Mouse (Mus musculus) hindbrain, embryonic 16.5 days (tissue): ENCODE measurements around the gene Gfod1. TPM values are rescaled to one million over a fixed set of nuclear protein-coding genes. Genes with fewer than 3 reads are reported as not detected.

ENCODE experiments used
- ATAC-seq: fragments of 200-750 bp; cut with Nextera tagmentation; 2 replicates; pipeline ENCODE4 v1.8.0; 2017; ENCODE audit warnings: moderate TSS enrichment, moderate library complexity
- H3K27ac ChIP-seq: fragments of 300-500 bp; sonication (generic); 2 replicates; pipeline ENCODE4 v1.5.1; 2014; ENCODE audit warnings: low read depth, mild to moderate bottlenecking, control low read depth, low read length, moderate library complexity
- H3K27me3 ChIP-seq: fragments of 300-500 bp; sonication (generic); replicated peaks from 2 replicates; pipeline ENCODE4 v1.6.1; 2014; ENCODE audit warnings: low read length; ENCODE audit not compliant: control insufficient read depth, insufficient read depth
- H3K36me3 ChIP-seq: fragments of 300-500 bp; sonication (generic); 2 replicates; pipeline ENCODE4 v1.6.1; 2014; ENCODE audit warnings: mild to moderate bottlenecking, low read length, moderate library complexity, mixed read lengths; ENCODE audit not compliant: control insufficient read depth, insufficient read depth
- H3K4me1 ChIP-seq: fragments of 300-500 bp; sonication (generic); 2 replicates; pipeline ENCODE4 v1.6.1; 2014; ENCODE audit warnings: low read depth, low read length; ENCODE audit not compliant: control insufficient read depth, insufficient read depth
- H3K4me2 ChIP-seq: fragments of 300-500 bp; sonication (generic); 2 replicates; pipeline ENCODE4 v1.6.1; 2014; ENCODE audit warnings: mild to moderate bottlenecking, low read length, control low read depth, moderate library complexity
- H3K4me3 ChIP-seq: fragments of 300-500 bp; sonication (generic); 2 replicates; pipeline ENCODE4 v1.5.1; 2014; ENCODE audit warnings: mild to moderate bottlenecking, low read length, control low read depth, moderate library complexity
- H3K9ac ChIP-seq: fragments of 300-500 bp; sonication (generic); 2 replicates; pipeline ENCODE4 v1.6.1; 2014; ENCODE audit warnings: low read depth, mild to moderate bottlenecking, control low read depth, low read length, moderate library complexity
- H3K9me3 ChIP-seq: fragments of 300-500 bp; sonication (generic); 2 replicates; pipeline ENCODE4 v1.6.1; 2014; ENCODE audit warnings: mild to moderate bottlenecking, low read length, moderate library complexity; ENCODE audit not compliant: control insufficient read depth
- WGBS: fragments of 180-500 bp; shearing (Covaris S2); extraction: QIAGEN DNeasy Blood & Tissue Kit; methylation state at CpG from one replicate; pipeline ENCODE4 v1.1.7; 2014; 5-methylcytosine and 5-hydroxymethylcytosine counted together
- polyA plus RNA-seq: library from polyadenylated mRNA; unstranded; fragments of >200 nt; fragmentation: Nextera tagmentation; extraction: Ambion mirVana; gene quantifications from 2 replicates; pipeline ENCODE4 v1.2.1, GENCODE M21; 2015

Gene Gfod1
- polyA plus RNA-seq, 1 experiment from 2014 or later = 2.4 TPM

DNA sequence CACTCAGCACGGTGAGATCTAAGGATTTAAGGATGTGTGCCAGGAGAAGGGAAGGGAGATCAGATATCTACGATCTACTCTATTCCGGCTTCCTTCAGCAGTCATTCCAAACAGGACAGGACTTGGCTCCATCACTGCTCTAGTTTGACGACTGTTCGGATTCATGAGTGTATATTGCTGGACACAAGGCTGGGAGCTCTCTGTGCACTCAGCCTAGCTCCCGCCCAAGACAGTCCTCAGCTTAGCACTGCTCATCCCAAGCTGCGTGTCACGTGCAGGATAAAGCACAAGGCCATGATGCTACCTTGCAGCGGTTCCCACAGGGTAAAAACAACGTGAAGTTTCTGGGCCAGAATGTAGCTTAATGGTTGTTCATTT lies 33.8 kb downstream of the Gfod1 start:
- WGBS = 59% methylated on average over 10 of the region's 10 CpGs
- no peaks in the 10 kb centered on the region for H3K36me3 ChIP-seq

DNA sequence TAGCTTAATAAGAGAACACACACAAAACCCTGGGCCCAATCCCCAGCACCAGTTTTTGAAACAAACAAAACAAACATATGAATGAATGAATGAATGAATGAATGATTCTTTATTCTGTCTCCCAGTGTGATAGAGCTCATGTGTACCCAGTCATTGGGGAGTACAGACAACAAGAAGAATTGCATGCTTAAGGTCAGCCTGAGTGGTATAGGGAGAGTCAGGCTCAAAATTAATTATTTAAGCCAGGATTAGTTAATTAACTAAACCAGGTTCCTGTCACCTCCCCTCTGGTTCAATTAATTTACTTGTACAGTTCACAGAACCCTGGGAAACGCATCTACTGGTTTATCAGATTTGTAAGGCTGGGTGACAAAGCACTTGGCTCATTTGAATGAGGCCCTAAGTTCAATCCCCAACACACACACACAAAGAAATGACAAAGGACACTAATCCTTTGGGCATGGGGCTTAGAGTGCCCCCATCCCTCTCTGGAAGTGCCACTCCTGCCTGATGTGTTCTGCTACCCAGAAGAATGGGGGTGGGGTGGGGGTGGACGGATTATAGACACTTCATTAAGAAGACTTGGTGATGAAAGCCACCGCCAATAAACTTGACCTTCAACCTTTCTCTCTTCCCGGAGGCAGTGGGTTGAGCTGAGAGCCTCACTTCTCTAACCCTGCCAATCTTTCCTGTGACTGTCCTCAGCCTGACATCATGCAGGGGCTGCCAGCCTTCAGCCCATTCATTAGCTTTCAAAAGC lies 34.3 kb downstream of the Gfod1 start:
- H3K36me3 ChIP-seq = no peaks in the 10 kb centered on the region
- no peak overlapping the region for H3K4me2 ChIP-seq
- H3K27ac ChIP-seq = no peak overlapping the region
- ATAC-seq = peak; percentile 38; the same call in 1 of the 2 replicates
- 16% methylated on average over 4 of the region's 4 CpGs for WGBS
- no peaks in the 10 kb centered on the region for H3K9me3 ChIP-seq
- H3K4me3 ChIP-seq = no peak overlapping the region
- no peaks in the 10 kb centered on the region for H3K27me3 ChIP-seq
- H3K4me1 ChIP-seq = peaks cover 5% of the 10 kb centered on the region; the same call in 1 of the 2 replicates
- H3K9ac ChIP-seq = no peak overlapping the region

More for the DNA sequence above, 33.8 kb downstream of the Gfod1 start:
- no peak overlapping the region for H3K27ac ChIP-seq
- no peaks in the 10 kb centered on the region for H3K27me3 ChIP-seq
- ATAC-seq = no peak
- no peak overlapping the region for H3K4me3 ChIP-seq
- H3K9me3 ChIP-seq = no peaks in the 10 kb centered on the region
- H3K9ac ChIP-seq = no peak overlapping the region
- H3K4me2 ChIP-seq = no peak overlapping the region
- peaks cover 5% of the 10 kb centered on the region; the same call in 1 of the 2 replicates for H3K4me1 ChIP-seq

DNA sequence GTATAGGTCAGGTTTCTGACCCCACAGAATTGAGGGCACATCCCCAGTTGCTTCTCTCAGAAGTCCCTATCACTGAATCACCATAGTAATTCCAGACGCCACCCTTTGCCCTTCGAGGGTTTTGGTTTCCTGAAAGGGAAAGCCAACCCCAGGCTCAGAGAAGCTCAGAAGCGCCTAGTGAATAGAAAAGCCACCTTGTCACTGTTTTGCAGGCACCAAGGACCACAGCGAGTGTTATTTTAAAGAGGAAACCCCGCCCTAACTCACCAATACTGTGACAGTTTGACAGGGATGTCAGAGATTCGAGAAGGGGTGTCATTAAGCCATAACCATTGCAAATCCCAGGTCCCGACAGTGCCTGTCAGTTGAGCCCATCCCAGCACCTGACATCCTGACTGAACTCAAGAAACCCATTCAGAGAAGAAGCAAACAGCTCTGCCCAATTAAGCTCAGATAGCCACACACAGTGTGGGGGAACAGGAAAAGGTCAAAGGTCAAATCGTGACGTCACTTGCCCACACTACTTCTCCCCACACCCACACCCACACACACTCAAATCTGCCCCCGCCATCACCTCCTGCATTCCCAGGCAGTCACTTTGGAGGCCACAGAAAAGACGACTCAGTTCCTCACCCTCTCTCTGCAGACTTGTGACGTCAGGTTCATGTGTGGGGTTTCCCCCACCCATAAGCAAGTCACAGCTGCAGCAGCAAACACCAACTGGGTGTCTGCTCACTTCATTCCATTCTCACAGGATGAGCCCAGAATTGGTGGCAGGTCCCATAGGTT lies 35.2 kb downstream of the Gfod1 start:
- no peaks in the 10 kb centered on the region for H3K27me3 ChIP-seq
- no peaks in the 10 kb centered on the region for H3K9me3 ChIP-seq
- ATAC-seq = no peak
- no peak overlapping the region for H3K4me2 ChIP-seq
- 62% methylated on average over 12 of the region's 12 CpGs for WGBS
- no peaks in the 10 kb centered on the region for H3K36me3 ChIP-seq
- no peak overlapping the region for H3K9ac ChIP-seq
- no peak overlapping the region for H3K27ac ChIP-seq
- no peak overlapping the region for H3K4me3 ChIP-seq
- H3K4me1 ChIP-seq = peaks cover 5% of the 10 kb centered on the region; the same call in 1 of the 2 replicates

DNA sequence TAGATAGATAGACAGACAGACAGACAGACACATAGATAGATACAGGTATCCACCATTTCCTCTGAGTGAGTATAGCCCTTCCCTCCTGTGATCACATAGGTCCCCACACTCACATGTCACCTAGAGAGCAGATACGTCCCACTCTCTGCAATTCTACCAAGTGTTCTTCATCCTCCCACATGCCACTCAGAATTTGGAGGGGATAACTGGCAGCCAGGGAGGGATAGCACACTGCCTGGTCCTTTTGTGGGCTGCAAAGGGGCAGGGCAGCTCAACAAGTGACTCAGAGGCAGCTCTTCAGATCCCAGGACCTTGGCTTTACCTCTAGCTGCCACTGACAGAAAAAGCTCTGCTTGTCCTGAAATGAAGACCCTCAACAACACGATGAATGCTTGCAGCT lies 36.1 kb downstream of the Gfod1 start:
- no peak overlapping the region for H3K4me2 ChIP-seq
- H3K9me3 ChIP-seq = no peaks in the 10 kb centered on the region
- H3K36me3 ChIP-seq = no peaks in the 10 kb centered on the region
- peaks cover 5% of the 10 kb centered on the region; the same call in 1 of the 2 replicates for H3K4me1 ChIP-seq
- no peak for ATAC-seq
- no peak overlapping the region for H3K9ac ChIP-seq
- H3K27me3 ChIP-seq = no peaks in the 10 kb centered on the region
- no peak overlapping the region for H3K4me3 ChIP-seq
- no peak overlapping the region for H3K27ac ChIP-seq
- 87% methylated on average over 2 of the region's 2 CpGs for WGBS

DNA sequence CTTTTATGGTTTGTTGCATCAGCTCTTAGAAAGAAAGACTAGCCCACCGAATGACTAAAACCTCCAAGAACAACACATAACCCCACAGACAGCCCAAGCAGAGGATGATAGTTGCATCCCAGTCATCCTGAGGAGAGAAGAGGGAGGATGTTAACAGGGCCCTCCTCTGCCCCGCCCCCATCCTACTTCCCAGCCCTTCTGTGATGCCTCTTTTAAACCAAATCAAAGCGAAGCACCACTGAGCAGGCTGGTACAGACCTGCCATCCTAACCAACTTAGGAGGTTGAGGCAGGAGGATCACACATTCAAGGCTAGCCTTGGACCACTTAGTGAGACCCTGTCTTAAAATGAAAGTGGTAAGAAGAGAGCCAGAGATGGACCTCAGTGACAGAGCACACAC lies 36.8 kb downstream of the Gfod1 start:
- no peak overlapping the region for H3K4me2 ChIP-seq

DNA sequence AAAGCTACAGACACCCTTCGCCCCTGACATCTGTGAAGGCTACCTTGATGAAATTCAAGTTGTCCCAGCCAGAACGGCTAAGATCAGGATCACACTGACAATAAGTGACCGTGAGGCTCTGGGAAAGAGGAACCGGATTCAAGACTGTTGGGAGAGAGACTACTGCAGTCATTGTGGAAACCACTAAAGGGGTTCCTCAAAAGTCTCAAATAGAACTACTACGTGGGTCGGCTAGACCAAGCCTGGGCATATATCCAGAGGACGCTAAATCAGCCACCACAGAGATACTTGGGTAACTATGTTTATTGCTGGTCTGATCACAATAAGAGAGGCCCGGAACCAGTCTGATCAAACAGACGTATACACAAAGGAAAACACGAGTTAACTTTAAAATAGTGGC lies 37.6 kb downstream of the Gfod1 start:
- ATAC-seq = no peak
- Histone ChIP-seq H3K9me3 (no peaks in the 10 kb centered on the region), H3K27ac (no peak overlapping the region), H3K4me1 (peaks cover 3% of the 10 kb centered on the region; the same call in 1 of the 2 replicates), H3K4me3 (no peak overlapping the region), H3K27me3 (no peaks in the 10 kb centered on the region), H3K36me3 (no peaks in the 10 kb centered on the region), H3K9ac (no peak overlapping the region), H3K4me2 (no peak overlapping the region)
- WGBS = 93% methylated on average over 10 of the region's 10 CpGs

More for the DNA sequence above, 36.8 kb downstream of the Gfod1 start:
- Histone ChIP-seq H3K27ac (no peak overlapping the region), H3K9me3 (no peaks in the 10 kb centered on the region), H3K4me1 (peaks cover 5% of the 10 kb centered on the region; the same call in 1 of the 2 replicates), H3K9ac (no peak overlapping the region), H3K4me3 (no peak overlapping the region), H3K36me3 (no peaks in the 10 kb centered on the region), H3K27me3 (no peaks in the 10 kb centered on the region)
- 93% methylated on average over 3 of the region's 3 CpGs for WGBS
- no peak for ATAC-seq

DNA sequence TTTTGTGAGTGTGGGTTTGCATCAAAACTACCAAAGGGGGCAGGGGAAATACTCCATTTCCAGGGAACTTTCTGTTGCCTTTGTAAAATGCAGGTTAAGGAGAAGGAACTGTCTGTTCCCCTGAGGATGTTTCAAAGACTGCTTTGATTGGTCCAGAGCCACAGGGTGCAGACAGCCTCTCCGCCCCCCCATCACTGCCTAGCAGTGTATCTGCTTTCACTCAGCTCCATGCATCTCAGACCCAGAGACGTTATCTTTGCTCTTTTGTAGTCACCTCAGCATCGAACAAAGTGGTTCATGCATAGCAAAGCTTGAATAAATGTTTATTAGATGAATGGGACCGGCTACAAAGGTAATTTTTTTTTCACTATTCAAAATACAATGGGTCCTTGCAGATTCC lies 38.9 kb downstream of the Gfod1 start:
- Histone ChIP-seq H3K27me3 (no peaks in the 10 kb centered on the region), H3K9ac (no peak overlapping the region), H3K36me3 (no peaks in the 10 kb centered on the region), H3K4me2 (no peak overlapping the region), H3K4me3 (no peak overlapping the region), H3K9me3 (no peaks in the 10 kb centered on the region), H3K27ac (no peak overlapping the region), H3K4me1 (peaks cover 3% of the 10 kb centered on the region; the same call in 1 of the 2 replicates)
- 23% methylated on average over 4 of the region's 4 CpGs for WGBS
- no peak for ATAC-seq

DNA sequence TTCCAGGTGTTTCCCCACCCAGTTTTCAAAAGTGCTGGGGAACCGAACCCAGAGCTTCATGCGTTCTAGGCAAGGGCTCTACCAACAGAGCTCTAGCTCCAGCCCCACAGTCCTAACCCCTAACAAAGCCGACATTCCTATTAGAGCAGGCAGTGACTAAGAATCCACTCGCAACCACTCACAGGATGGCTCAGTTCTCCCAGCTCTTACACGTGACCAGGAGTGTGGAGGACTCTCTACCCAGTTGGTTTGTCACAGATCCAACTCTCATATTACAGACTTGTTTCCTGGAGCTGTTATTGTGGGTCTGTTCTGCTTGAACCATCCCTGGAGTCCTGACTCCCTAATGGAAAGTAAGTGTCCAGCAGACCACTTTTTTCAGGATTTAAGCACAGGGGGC lies 40.3 kb downstream of the Gfod1 start:
- no peak overlapping the region for H3K27ac ChIP-seq
- H3K4me1 ChIP-seq = no peaks in the 10 kb centered on the region
- no peak overlapping the region for H3K4me3 ChIP-seq
- no peak for ATAC-seq
- H3K9ac ChIP-seq = no peak overlapping the region
- H3K27me3 ChIP-seq = no peaks in the 10 kb centered on the region
- 84% methylated on average over 5 of the region's 5 CpGs for WGBS
- no peaks in the 10 kb centered on the region for H3K9me3 ChIP-seq
- H3K36me3 ChIP-seq = no peaks in the 10 kb centered on the region
- H3K4me2 ChIP-seq = no peak overlapping the region

DNA sequence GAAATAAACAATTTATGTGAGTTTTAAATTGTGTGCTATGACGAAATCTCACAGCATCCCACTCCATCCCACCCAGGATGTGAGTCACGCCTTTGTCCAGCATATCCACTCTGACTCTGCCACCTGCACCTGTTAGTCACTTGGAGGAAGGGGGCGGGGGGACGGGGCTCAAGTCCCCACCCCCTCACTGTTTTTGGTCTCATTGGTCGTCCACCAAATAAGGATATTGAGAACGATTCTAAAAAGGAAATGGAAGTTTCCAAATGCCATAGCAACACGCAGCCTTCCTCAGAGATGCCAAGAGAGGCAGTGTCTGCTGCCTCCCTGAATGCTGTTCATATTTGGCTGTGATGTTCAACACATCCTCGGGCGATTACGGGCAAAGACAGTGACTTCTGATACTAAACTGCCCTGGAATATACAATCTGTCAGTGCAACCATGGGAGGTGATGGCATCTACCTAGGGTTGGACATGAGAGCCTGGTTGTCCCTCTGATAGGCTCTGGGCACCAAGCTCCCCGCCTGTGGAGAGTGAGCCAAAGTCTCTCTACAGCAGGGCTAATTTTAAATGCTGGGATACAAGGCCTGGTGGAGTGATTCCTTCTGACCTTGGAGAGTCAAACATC lies 41.7 kb downstream of the Gfod1 start:
- Histone ChIP-seq H3K9me3 (no peaks in the 10 kb centered on the region), H3K27me3 (no peaks in the 10 kb centered on the region), H3K4me3 (no peak overlapping the region), H3K27ac (no peak overlapping the region), H3K4me2 (no peak overlapping the region), H3K9ac (no peak overlapping the region), H3K4me1 (no peaks in the 10 kb centered on the region), H3K36me3 (no peaks in the 10 kb centered on the region)
- 90% methylated on average over 11 of the region's 11 CpGs for WGBS
- no peak for ATAC-seq
